Mouse (Mus musculus): Measurements from ENCODE around the gene Lce1l. TPM values are rescaled to one million over a fixed set of nuclear protein-coding genes. Genes with fewer than 3 reads are reported as not detected.

Gene Lce1l
- polyA plus RNA-seq (2017; shearing (Covaris generic)) = not detected

DNA sequence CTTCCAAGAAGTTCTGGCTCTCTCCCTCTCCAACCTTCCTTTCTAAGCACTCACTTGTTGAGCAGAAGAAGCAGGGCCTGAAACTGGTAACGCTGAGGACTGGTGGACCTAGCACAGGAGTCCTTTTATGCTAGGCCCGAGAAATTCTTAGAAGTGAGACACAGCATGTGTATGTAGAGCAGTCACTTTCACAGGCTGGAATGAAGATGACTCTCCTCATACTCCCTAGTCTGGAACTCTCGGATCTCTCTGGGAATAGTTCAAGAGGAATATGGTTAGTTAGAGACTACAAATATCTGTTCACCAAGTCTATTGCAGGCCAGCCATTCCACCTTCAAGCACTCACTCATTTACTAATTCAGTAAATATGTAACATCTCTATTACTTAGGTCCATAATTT is at the start of gene Lce1l:
Gene Lce1l, minus strand, starts transcription at position 101 of the 400 bp plus-strand sequence.

GRCm38 (mm10) chr3:92870116-92870515 is 19.0 kb upstream of the Lce1l start, which contains the start of gene 2310050C09Rik:
Gene 2310050C09Rik (minus strand): TSS chr3:92870216.

DNA sequence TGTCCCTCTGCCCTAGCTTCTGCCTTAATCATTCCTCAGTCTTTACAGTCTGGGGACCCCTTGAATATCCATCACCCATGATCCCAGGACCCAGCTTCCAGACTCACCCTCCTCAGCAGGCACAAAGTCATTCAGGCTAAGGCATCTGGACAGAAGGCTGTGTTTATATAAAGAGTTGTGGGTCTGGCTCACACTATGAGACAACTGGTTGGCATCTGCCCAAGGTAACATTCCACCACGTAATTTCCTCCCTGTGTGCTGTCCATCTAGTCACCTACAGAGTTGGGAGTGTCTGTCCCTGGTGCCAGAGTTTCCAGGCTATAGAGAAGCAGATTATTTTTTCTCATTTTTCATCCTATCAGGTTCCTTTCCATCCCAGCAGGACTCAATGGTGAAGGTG is 24.0 kb downstream of the Lce1l start, which contains the start of gene Kprp:
Gene Kprp, minus strand, starts transcription at position 140 of the 400 bp plus-strand sequence.

GRCm38 (mm10) chr3:92807791-92808190 is 43.3 kb downstream of the Lce1l start, which contains the start of gene Lce1k:
Gene Lce1k (minus strand): TSS chr3:92807891.

Other genes starting within 250 kb of the Lce1l start
- not detected for gene 2210017I01Rik, start 243.8 kb downstream of the Lce1l start, polyA plus RNA-seq (2017; shearing (Covaris generic))
- gene Lce6a, start 229.6 kb downstream of the Lce1l start, polyA plus RNA-seq (2017; shearing (Covaris generic)) = not detected
- not detected for gene Lce1a1, start 203.0 kb downstream of the Lce1l start, polyA plus RNA-seq (2017; shearing (Covaris generic))
- not detected for gene Lce1b, start 194.4 kb downstream of the Lce1l start, polyA plus RNA-seq (2017; shearing (Covaris generic))
- gene Lce1a2, start 181.0 kb downstream of the Lce1l start, polyA plus RNA-seq (2017; shearing (Covaris generic)) = not detected
- not detected for gene Lce1c, start 172.0 kb downstream of the Lce1l start, polyA plus RNA-seq (2017; shearing (Covaris generic))
- gene Lce1d, start 164.1 kb downstream of the Lce1l start, polyA plus RNA-seq (2017; shearing (Covaris generic)) = not detected
- not detected for gene Lce1e, start 142.2 kb downstream of the Lce1l start, polyA plus RNA-seq (2017; shearing (Covaris generic))
- not detected for gene Lce1f, start 130.9 kb downstream of the Lce1l start, polyA plus RNA-seq (2017; shearing (Covaris generic))
- gene Gm38119, start 112.2 kb downstream of the Lce1l start, polyA plus RNA-seq (2017; shearing (Covaris generic)) = not detected
- not detected for gene Lce1g, start 98.9 kb downstream of the Lce1l start, polyA plus RNA-seq (2017; shearing (Covaris generic))
- not detected for gene Lce1h, start 86.2 kb downstream of the Lce1l start, polyA plus RNA-seq (2017; shearing (Covaris generic))
- gene Lce1i, start 72.4 kb downstream of the Lce1l start, polyA plus RNA-seq (2017; shearing (Covaris generic)) = not detected
- gene Lce1j, start 60.8 kb downstream of the Lce1l start, polyA plus RNA-seq (2017; shearing (Covaris generic)) = not detected
- gene Lce1k, start 43.4 kb downstream of the Lce1l start, polyA plus RNA-seq (2017; shearing (Covaris generic)) = not detected
- not detected for gene Kprp, start 24.0 kb downstream of the Lce1l start, polyA plus RNA-seq (2017; shearing (Covaris generic))
- not detected for gene 2310050C09Rik, start 18.9 kb upstream of the Lce1l start, polyA plus RNA-seq (2017; shearing (Covaris generic))
- gene Lce3a, start 74.9 kb upstream of the Lce1l start, polyA plus RNA-seq (2017; shearing (Covaris generic)) = not detected
- gene Lce3b, start 81.7 kb upstream of the Lce1l start, polyA plus RNA-seq (2017; shearing (Covaris generic)) = not detected
- not detected for gene Lce3c, start 93.2 kb upstream of the Lce1l start, polyA plus RNA-seq (2017; shearing (Covaris generic))
- not detected for gene Lce3d, start 106.1 kb upstream of the Lce1l start, polyA plus RNA-seq (2017; shearing (Covaris generic))
- gene Lce3e, start 115.8 kb upstream of the Lce1l start, polyA plus RNA-seq (2017; shearing (Covaris generic)) = not detected
- gene Lce3f, start 140.9 kb upstream of the Lce1l start, polyA plus RNA-seq (2017; shearing (Covaris generic)) = not detected
- not detected for gene Crct1, start 164.4 kb upstream of the Lce1l start, polyA plus RNA-seq (2017; shearing (Covaris generic))
- not detected for gene Lce1m, start 167.8 kb upstream of the Lce1l start, polyA plus RNA-seq (2017; shearing (Covaris generic))
- 1 to 10 TPM in 1 of 2 experiments, not detected in 1; 1.6 TPM for gene Gm4858, start 217.5 kb upstream of the Lce1l start, polyA plus RNA-seq (2017; shearing (Covaris generic))

Measured in activated CD4-positive, CD25-positive, alpha-beta regulatory T cell (primary cell).